Comparison of ENCODE assay signal across 16 mouse cellular contexts in genomic region chr6:37428044-37428443, GRCm38 (mm10). TPM values are rescaled to one million over a fixed set of nuclear protein-coding genes. Genes with fewer than 3 reads are reported as not detected.
A peak's percentile ranks its signal among the peaks of the same experiment; 100 is the strongest.
DNase-seq lines count a peak whose midpoint lies in the region; ATAC-seq and TF ChIP-seq lines count a peak whose summit lies in the region.
"Had no signal": no experiment of that assay in that cellular context is flagged by ENCODE, and none has a peak within 500 bp of the region (broad histone marks: within the 10 kb centered on the region; RNA-seq: fewer than 3 reads in every experiment).

No protein-coding gene starts in this region.

- no peaks in the 10 kb centered on the region for H3K27me3 ChIP-seq in heart, embryonic 10.5 days (ENCODE audit: insufficient read depth, poor library complexity, severe bottlenecking)
- no peaks in the 10 kb centered on the region for H3K27me3 ChIP-seq in limb, embryonic 12.5 days
- H3K27me3 ChIP-seq in limb, embryonic 10.5 days (ENCODE audit: low read depth, poor library complexity, severe bottlenecking): no peaks in the 10 kb centered on the region
- no peaks in the 10 kb centered on the region for H3K27me3 ChIP-seq in embryonic facial prominence, embryonic 14.5 days (replicated peaks; ENCODE audit: control insufficient read depth, insufficient read depth, low read length)
- H3K27me3 ChIP-seq in liver, postnatal 0 days (ENCODE audit: insufficient read depth, low read length): no peaks in the 10 kb centered on the region
- H3K27me3 ChIP-seq: forebrain, embryonic 15.5 days had no signal

- intact Hi-C loops in left cerebral cortex, postnatal 14 days (cut with DNase I): no loop called here

- no peak for DNase-seq in heart, embryonic 10.5 days (ENCODE audit: low spot score)
- no peak for DNase-seq in heart, adult 8-10 months (ENCODE audit: low spot score)
- no peak for DNase-seq in limb, embryonic 10.5 days (ENCODE audit: low spot score)
- DNase-seq in embryonic facial prominence, embryonic 14.5 days (ENCODE audit: low spot score): peak; percentile 77
- DNase-seq in liver, postnatal 0 days: peak; percentile 27
- DNase-seq in right cerebral cortex, postnatal 4 days: no peak
- DNase-seq in left cerebral cortex, postnatal 14 days (ENCODE audit: low spot score in 2 of 2): no peak
- DNase-seq: adrenal gland, postnatal 25 days; cerebellum, postnatal 25 days; gastrocnemius, adult 2 months; right cerebral cortex, postnatal 25 days; thymus, postnatal 4 days had no signal

- H3K9ac ChIP-seq in limb, embryonic 12.5 days (replicated peaks): no peak overlapping the region
- H3K9ac ChIP-seq in embryonic facial prominence, embryonic 14.5 days (ENCODE audit: low read depth, low read length): no peak overlapping the region
- no peak overlapping the region for H3K9ac ChIP-seq in liver, postnatal 0 days (replicated peaks)
- H3K9ac ChIP-seq: forebrain, embryonic 15.5 days had no signal

- H3K36me3 ChIP-seq in heart, embryonic 10.5 days: peaks cover 36% of the 10 kb centered on the region
- H3K36me3 ChIP-seq in limb, embryonic 12.5 days: peaks cover 26% of the 10 kb centered on the region
- peaks cover 12% of the 10 kb centered on the region for H3K36me3 ChIP-seq in limb, embryonic 10.5 days
- peaks cover 13% of the 10 kb centered on the region for H3K36me3 ChIP-seq in embryonic facial prominence, embryonic 14.5 days (ENCODE audit: control insufficient read depth, insufficient read depth, low read length)
- no peaks in the 10 kb centered on the region for H3K36me3 ChIP-seq in liver, postnatal 0 days (replicated peaks; ENCODE audit: insufficient read depth, low read length)
- H3K36me3 ChIP-seq: forebrain, embryonic 15.5 days; G1E had no signal

- ATAC-seq in limb, embryonic 12.5 days (ENCODE audit: insufficient number of reproducible peaks, insufficient read depth, low FRiP score, low TSS enrichment, low read depth): no peak
- ATAC-seq in embryonic facial prominence, embryonic 14.5 days (ENCODE audit: low read depth): 0 out of 2 replicates have a peak, but pooled peaks have one; percentile 27
- peak; percentile 57 for ATAC-seq in liver, postnatal 0 days
- ATAC-seq: forebrain, embryonic 15.5 days had no signal

- TF ChIP-seq EP300 in liver, postnatal 0 days (IDR thresholded peaks at IDR 0.05; ENCODE audit: low read depth): no peak

- no peak for TF ChIP-seq CTCF in liver, postnatal 0 days (IDR thresholded peaks at IDR 0.05; ENCODE audit: low read depth)

- peaks cover 97% of the 10 kb centered on the region for H3K4me1 ChIP-seq in heart, embryonic 10.5 days
- peaks cover 92% of the 10 kb centered on the region for H3K4me1 ChIP-seq in limb, embryonic 12.5 days (replicated peaks)
- peaks cover 56% of the 10 kb centered on the region for H3K4me1 ChIP-seq in limb, embryonic 10.5 days
- peaks cover 82% of the 10 kb centered on the region for H3K4me1 ChIP-seq in embryonic facial prominence, embryonic 14.5 days (ENCODE audit: control insufficient read depth, insufficient read depth, low read length)
- H3K4me1 ChIP-seq in liver, postnatal 0 days (ENCODE audit: insufficient read depth): peaks cover 41% of the 10 kb centered on the region

- WGBS in heart, embryonic 10.5 days: 67% methylated on average over 11 of the region's 11 CpGs
- WGBS in limb, embryonic 12.5 days: 50% methylated on average over 11 of the region's 11 CpGs
- WGBS in limb, embryonic 10.5 days: 83% methylated on average over 11 of the region's 11 CpGs
- WGBS in embryonic facial prominence, embryonic 14.5 days: 53% methylated on average over 11 of the region's 11 CpGs
- whole genome bisulfite sequencing in liver, postnatal 0 days (ENCODE audit: insufficient replicate concordance): 54% methylated on average over 11 of the region's 11 CpGs

- H3K4me2 ChIP-seq in limb, embryonic 12.5 days: peak overlapping the region; percentile 27; the same call in 1 of the 2 replicates
- no peak overlapping the region for H3K4me2 ChIP-seq in embryonic facial prominence, embryonic 14.5 days (ENCODE audit: low read depth, low read length)
- H3K4me2 ChIP-seq in liver, postnatal 0 days (ENCODE audit: low read depth, low read length): peak overlapping the region; percentile 31; the same call in 1 of the 2 replicates
- H3K4me2 ChIP-seq: forebrain, embryonic 15.5 days had no signal

- no peaks in the 10 kb centered on the region for H3K9me3 ChIP-seq in heart, embryonic 10.5 days
- no peaks in the 10 kb centered on the region for H3K9me3 ChIP-seq in limb, embryonic 12.5 days
- H3K9me3 ChIP-seq in limb, embryonic 10.5 days (replicated peaks): no peaks in the 10 kb centered on the region
- no peaks in the 10 kb centered on the region for H3K9me3 ChIP-seq in embryonic facial prominence, embryonic 14.5 days (ENCODE audit: control insufficient read depth, low read length)
- H3K9me3 ChIP-seq in liver, postnatal 0 days (ENCODE audit: low read length): no peaks in the 10 kb centered on the region
- H3K9me3 ChIP-seq: forebrain, embryonic 15.5 days had no signal

- no peak overlapping the region for H3K4me3 ChIP-seq in heart, embryonic 10.5 days
- no peak overlapping the region for H3K4me3 ChIP-seq in limb, embryonic 12.5 days (replicated peaks)
- no peak overlapping the region for H3K4me3 ChIP-seq in limb, embryonic 10.5 days
- no peak overlapping the region for H3K4me3 ChIP-seq in embryonic facial prominence, embryonic 14.5 days (ENCODE audit: low read depth, low read length)
- H3K4me3 ChIP-seq in liver, postnatal 0 days (ENCODE audit: low read depth, low read length): no peak overlapping the region
- H3K4me3 ChIP-seq: forebrain, embryonic 15.5 days; gastrocnemius, adult 2 months; myocyte had no signal

- peak overlapping the region; percentile 93; the same call in 1 of the 2 replicates for H3K27ac ChIP-seq in heart, embryonic 10.5 days
- peak overlapping the region; percentile 73 for H3K27ac ChIP-seq in limb, embryonic 12.5 days
- H3K27ac ChIP-seq in limb, embryonic 10.5 days: no peak overlapping the region
- H3K27ac ChIP-seq in embryonic facial prominence, embryonic 14.5 days (replicated peaks; ENCODE audit: low read depth, low read length): peak overlapping the region; percentile 22
- H3K27ac ChIP-seq in liver, postnatal 0 days (ENCODE audit: low read depth): no peak overlapping the region
- H3K27ac ChIP-seq: forebrain, embryonic 15.5 days; gastrocnemius, adult 2 months had no signal

RNA-seq across cellular contexts. Expression of gene Creb3l2, which starts 13.9 kb away (rescaled TPM):
- 33.5 and 36.3 TPM in 2 replicates for polyA plus RNA-seq in heart, embryonic 10.5 days (2016; fragmentation: Nextera tagmentation; extraction: Ambion mirVana)
- total RNA-seq in heart, adult 8-10 months (2022): 10 to 100 TPM; 21.8 to 23.8 (median 23.2) TPM
- polyA plus RNA-seq in limb, embryonic 12.5 days (2016; fragmentation: Nextera tagmentation; extraction: Ambion mirVana): 26.4 and 30.7 TPM in 2 replicates
- polyA plus RNA-seq in limb, embryonic 10.5 days (2016; fragmentation: Nextera tagmentation; extraction: Ambion mirVana): 9.6 and 17.2 TPM in 2 replicates
- polyA plus RNA-seq in embryonic facial prominence, embryonic 14.5 days (2014; fragmentation: Nextera tagmentation; extraction: Ambion mirVana): 34.5 and 35.3 TPM in 2 replicates
- polyA plus RNA-seq in liver, postnatal 0 days (2015; fragmentation: Nextera tagmentation; extraction: Ambion mirVana): 2.1 TPM in 2 replicates
- total RNA-seq in left cerebral cortex, postnatal 14 days (2021): 1 to 10 TPM; 6.7 to 8.1 TPM
- polyA plus RNA-seq: G1E had no signal

Comparison
In these comparisons a context has a peak if more than half of its experiments do, and no peak if none do; other contexts are left out.
1. H3K27ac ChIP-seq: peak in heart, embryonic 10.5 days (single experiment), limb, embryonic 12.5 days (single experiment) and embryonic facial prominence, embryonic 14.5 days (single experiment); none in limb, embryonic 10.5 days (single experiment) and liver, postnatal 0 days (single experiment).
2. DNase-seq: peak in embryonic facial prominence, embryonic 14.5 days (single experiment) and liver, postnatal 0 days (single experiment); none in heart, embryonic 10.5 days (single experiment), heart, adult 8-10 months (single experiment), limb, embryonic 10.5 days (single experiment), right cerebral cortex, postnatal 4 days (single experiment) and left cerebral cortex, postnatal 14 days (0 of 2).